Mouse (Mus musculus) ES-Bruce4 (cell line): ENCODE results near the gene Pdzd4.

Experiments used
- CTCF ChIP-seq: IDR thresholded peaks from one replicate; pipeline ENCODE4 v1.8.1; 2011; ENCODE audit warnings: low read depth, low read length
- POLR2A ChIP-seq: IDR thresholded peaks from one replicate; pipeline ENCODE4 v1.8.1; 2011; ENCODE audit warnings: low read length; ENCODE audit not compliant: insufficient read depth

DNA sequence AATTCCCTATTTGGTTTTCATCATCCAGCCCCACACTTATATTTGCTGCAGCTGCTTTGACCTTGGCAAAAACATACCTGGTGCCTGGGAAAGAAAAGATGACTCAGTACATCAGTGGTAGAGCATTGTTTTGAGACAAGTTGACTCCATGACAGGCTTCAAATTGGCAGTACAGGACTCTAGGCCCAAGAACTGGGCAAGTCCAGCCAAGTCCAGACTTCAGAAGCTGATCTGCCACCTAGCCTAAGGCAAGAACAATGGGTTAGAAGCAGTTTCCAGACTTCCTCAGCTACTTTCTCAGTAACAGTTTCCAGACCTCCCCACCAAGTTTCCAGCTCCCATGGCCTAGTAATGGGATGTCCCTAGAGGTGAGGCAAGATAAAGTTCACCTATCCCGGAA is 11.0 kb upstream of the Pdzd4 start:
- TF ChIP-seq POLR2A (no peak), CTCF (no peak)
